Mouse (Mus musculus) liver, postnatal 0 days (tissue): ENCODE measurements around the gene Dock4. TPM values are rescaled to one million over a fixed set of nuclear protein-coding genes. Genes with fewer than 3 reads are reported as not detected.

Experiments
- ATAC-seq: fragments of 200-750 bp; cut with Nextera tagmentation; 2 replicates; pipeline ENCODE4 v1.8.0; 2017; ENCODE audit warnings: mild to moderate bottlenecking, moderate library complexity
- DNase-seq: peaks from one replicate; pipeline ENCODE4 v3.0.0-alpha.2; 2016
- H3K27ac ChIP-seq: fragments of 300-500 bp; sonication (generic); 2 replicates; pipeline ENCODE4 v1.5.1; 2014; ENCODE audit warnings: antibody characterized with exemption, moderate library complexity, mild to moderate bottlenecking, low read depth
- H3K27me3 ChIP-seq: fragments of 300-500 bp; sonication (generic); 2 replicates; pipeline ENCODE4 v1.6.1; 2014; ENCODE audit warnings: low read length, control low read depth, mixed read lengths; ENCODE audit not compliant: insufficient read depth
- H3K36me3 ChIP-seq: fragments of 300-500 bp; sonication (generic); replicated peaks from 2 replicates; pipeline ENCODE4 v1.6.1; 2014; ENCODE audit warnings: mild to moderate bottlenecking, control low read depth, low read length, moderate library complexity, mixed read lengths; ENCODE audit not compliant: insufficient read depth
- H3K4me1 ChIP-seq: fragments of 300-500 bp; sonication (generic); 2 replicates; pipeline ENCODE4 v1.6.1; 2014; ENCODE audit warnings: antibody characterized with exemption, mild to moderate bottlenecking, control low read depth; ENCODE audit not compliant: insufficient read depth
- H3K4me2 ChIP-seq: fragments of 300-500 bp; sonication (generic); 2 replicates; pipeline ENCODE4 v1.6.1; 2014; ENCODE audit warnings: low read depth, mild to moderate bottlenecking, low read length, moderate library complexity, mixed read lengths
- H3K4me3 ChIP-seq: fragments of 300-500 bp; sonication (generic); 2 replicates; pipeline ENCODE4 v1.5.1; 2014; ENCODE audit warnings: low read depth, low read length
- H3K9ac ChIP-seq: fragments of 300-500 bp; sonication (generic); replicated peaks from 2 replicates; pipeline ENCODE4 v1.6.1; 2014; ENCODE audit warnings: mild to moderate bottlenecking, moderate library complexity
- H3K9me3 ChIP-seq: fragments of 300-500 bp; sonication (generic); 2 replicates; pipeline ENCODE4 v1.6.1; 2016; ENCODE audit warnings: mild to moderate bottlenecking, control low read depth, low read length, mixed read lengths
- CTCF ChIP-seq: sonication (generic); IDR thresholded peaks from 2 replicates; pipeline ENCODE4 v1.5.1; 2016; ENCODE audit warnings: antibody characterized with exemption, low read depth
- EP300 ChIP-seq: IDR thresholded peaks from 2 replicates; pipeline ENCODE4 v1.6.1; 2016; ENCODE audit warnings: antibody characterized with exemption, low read depth, mild to moderate bottlenecking
- WGBS: fragments of 180-500 bp; shearing (Covaris S2); extraction: QIAGEN DNeasy Blood & Tissue Kit; methylation state at CpG from one replicate; pipeline ENCODE4 v1.1.7; 2014; ENCODE audit not compliant: insufficient replicate concordance; 5-methylcytosine and 5-hydroxymethylcytosine counted together
- polyA plus RNA-seq: library from polyadenylated mRNA; unstranded; fragments of >200 nt; fragmentation: Nextera tagmentation; extraction: Ambion mirVana; gene quantifications from 2 replicates; pipeline ENCODE4 v1.2.1, GENCODE M21; 2015

Dock4 gene
- polyA plus RNA-seq, 1 experiment from 2014 or later: 1.3 TPM

- under 1% methylated on average over 16 of the region's 16 CpGs for WGBS
- TF ChIP-seq CTCF: no peak
- no peak for TF ChIP-seq EP300
- Histone ChIP-seq H3K4me3 (peak overlapping the region; percentile 76), H3K27me3 (peaks cover 29% of the 10 kb centered on the region), H3K4me2 (peak overlapping the region; percentile 98), H3K9ac (peak overlapping the region; percentile 67), H3K27ac (peak overlapping the region; percentile 35; the same call in 1 of the 2 replicates), H3K9me3 (no peaks in the 10 kb centered on the region), H3K36me3 (no peaks in the 10 kb centered on the region), H3K4me1 (0 out of 2 replicates have a peak, but pooled peaks cover 10% of the 10 kb centered on the region)
- peak; percentile 49 for ATAC-seq
- no peak for DNase-seq
These were observed 546 bp upstream of the Dock4 start for GRCm38 (mm10) chr12:40445206-40445605.

- no peak for ATAC-seq
- H3K27ac ChIP-seq: peak overlapping the region; percentile 29; the same call in 1 of the 2 replicates
These were observed 964 bp downstream of the Dock4 start for GRCm38 (mm10) chr12:40446450-40447381.

GRCm38 (mm10) chr12:40447561-40448355 is 2.0 kb downstream of the Dock4 start:
- H3K4me2 ChIP-seq: peak overlapping the region; percentile 98
- 17% methylated on average over 10 of the region's 10 CpGs for WGBS
- peaks cover 29% of the 10 kb centered on the region for H3K27me3 ChIP-seq
- peak overlapping the region; percentile 76 for H3K4me3 ChIP-seq
- no peak overlapping the region for H3K9ac ChIP-seq
- no peak for ATAC-seq
- H3K27ac ChIP-seq: no peak overlapping the region
- TF ChIP-seq CTCF (no peak), EP300 (no peak)
- no peaks in the 10 kb centered on the region for H3K36me3 ChIP-seq
- H3K9me3 ChIP-seq: no peaks in the 10 kb centered on the region
- no peak for DNase-seq
- 0 out of 2 replicates have a peak, but pooled peaks cover 10% of the 10 kb centered on the region for H3K4me1 ChIP-seq

More at GRCm38 (mm10) chr12:40446450-40447381, 964 bp downstream of the Dock4 start:
- Histone ChIP-seq H3K9ac (peak overlapping the region; percentile 67), H3K4me3 (peak overlapping the region; percentile 76), H3K4me2 (peak overlapping the region; percentile 98), H3K27me3 (peaks cover 29% of the 10 kb centered on the region), H3K4me1 (0 out of 2 replicates have a peak, but pooled peaks cover 10% of the 10 kb centered on the region), H3K9me3 (no peaks in the 10 kb centered on the region), H3K36me3 (no peaks in the 10 kb centered on the region)
- DNase-seq: peak; percentile 45
- TF ChIP-seq EP300: no peak
- TF ChIP-seq CTCF: no peak
- WGBS: 1% methylated on average over 43 of the region's 44 CpGs

- ATAC-seq: no peak
- H3K27me3 ChIP-seq: peaks cover 29% of the 10 kb centered on the region
- DNase-seq: no peak
- H3K4me3 ChIP-seq: no peak overlapping the region
- H3K36me3 ChIP-seq: no peaks in the 10 kb centered on the region
- 76% methylated on average over 9 of the region's 9 CpGs for WGBS
- no peak overlapping the region for H3K27ac ChIP-seq
- H3K4me2 ChIP-seq: no peak overlapping the region
- no peaks in the 10 kb centered on the region for H3K9me3 ChIP-seq
- 0 out of 2 replicates have a peak, but pooled peaks cover 10% of the 10 kb centered on the region for H3K4me1 ChIP-seq
- H3K9ac ChIP-seq: no peak overlapping the region
- TF ChIP-seq EP300: no peak
- no peak for TF ChIP-seq CTCF
These were observed 3.5 kb downstream of the Dock4 start for GRCm38 (mm10) chr12:40449119-40449795.

GRCm38 (mm10) chr12:40456517-40456916 is 10.8 kb downstream of the Dock4 start:
- Histone ChIP-seq H3K27ac (no peak overlapping the region), H3K9ac (no peak overlapping the region), H3K4me3 (no peak overlapping the region), H3K27me3 (no peaks in the 10 kb centered on the region), H3K9me3 (no peaks in the 10 kb centered on the region), H3K4me1 (no peaks in the 10 kb centered on the region; the same call in 1 of the 2 replicates), H3K4me2 (no peak overlapping the region), H3K36me3 (no peaks in the 10 kb centered on the region)
- no peak for ATAC-seq
- no peak for DNase-seq
- TF ChIP-seq EP300: no peak
- TF ChIP-seq CTCF: no peak
- WGBS: 81% methylated on average over 2 of the region's 2 CpGs
